Mouse (Mus musculus): ENCODE measurements around the gene Tbc1d5. TPM values are rescaled to one million over a fixed set of nuclear protein-coding genes. Genes with fewer than 3 reads are reported as not detected.
"Not testable (repeated sequence)": the region's sequence is repeated elsewhere in the genome, so short reads cannot be mapped to it uniquely, and the experiment has no call there.

Gene Tbc1d5
- polyA plus RNA-seq, 1 experiment, result 7.2 TPM

GRCm38 (mm10) chr17:50730896-50731295, 448.3 kb downstream of the Tbc1d5 start:
- no peaks in the 10 kb centered on the region for H3K9me3 ChIP-seq
- H3K27me3 ChIP-seq (replicated peaks), result no peaks in the 10 kb centered on the region
- H3K4me3 ChIP-seq (replicated peaks), result no peak overlapping the region
- H3K36me3 ChIP-seq (replicated peaks; ENCODE audit: low read length), result peaks cover 39% of the 10 kb centered on the region
- peaks cover 56% of the 10 kb centered on the region for H3K4me1 ChIP-seq
- TF ChIP-seq FLI1 (IDR thresholded peaks at IDR 0.05; ENCODE audit: low read length) (no peak), GATA1 (IDR thresholded peaks at IDR 0.05; ENCODE audit: borderline replicate concordance, low read length) (no peak)

DNA sequence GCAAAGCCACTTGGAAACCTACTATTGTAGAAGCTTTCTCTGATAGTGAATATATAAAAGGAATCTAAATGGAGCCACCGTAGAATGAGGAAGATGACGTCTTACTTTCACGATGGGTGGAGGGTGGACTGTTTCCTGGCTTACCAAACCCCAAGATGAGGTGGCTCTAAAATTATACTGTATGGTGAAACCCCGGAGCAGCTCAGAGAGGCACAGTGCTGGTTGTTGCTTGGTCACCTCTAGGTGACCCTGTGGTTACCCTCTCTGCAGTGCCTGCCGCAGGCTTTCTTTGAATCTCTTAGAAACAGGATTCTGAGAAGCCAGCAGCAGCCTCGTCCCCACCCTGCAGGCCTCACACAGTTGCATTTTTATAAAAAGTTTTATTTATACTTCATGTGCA, 449.6 kb downstream of the Tbc1d5 start:
- H3K36me3 ChIP-seq (replicated peaks; ENCODE audit: low read length), result peaks cover 26% of the 10 kb centered on the region
- no peaks in the 10 kb centered on the region for H3K27me3 ChIP-seq (replicated peaks)

DNA sequence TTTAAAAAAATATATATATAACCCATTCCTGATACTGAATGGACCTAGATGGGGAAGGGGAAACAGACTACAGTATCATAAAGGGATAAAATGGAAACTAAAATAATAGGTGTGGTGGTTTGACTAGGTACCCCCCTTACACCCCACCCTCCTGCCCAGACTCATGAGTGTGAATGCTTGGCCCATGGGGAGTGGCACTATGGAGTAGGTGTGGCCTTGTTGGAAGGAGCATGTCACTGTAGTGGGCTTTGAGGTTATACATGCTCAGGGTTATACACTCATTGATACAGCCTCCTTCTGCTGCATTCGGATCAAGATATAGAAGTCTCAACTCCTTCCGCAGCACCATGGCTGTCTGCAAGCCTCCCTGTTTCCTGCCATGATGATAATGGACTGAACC, 450.1 kb downstream of the Tbc1d5 start:
- Histone ChIP-seq H3K27me3 (replicated peaks) (no peaks in the 10 kb centered on the region), H3K36me3 (replicated peaks; ENCODE audit: low read length) (peaks cover 20% of the 10 kb centered on the region), H3K9me3 (no peaks in the 10 kb centered on the region), H3K4me3 (replicated peaks) (peak overlapping the region; percentile 66), H3K4me1 (peaks cover 50% of the 10 kb centered on the region)
- TF ChIP-seq FLI1 (IDR thresholded peaks at IDR 0.05; ENCODE audit: low read length) (no peak), GATA1 (IDR thresholded peaks at IDR 0.05; ENCODE audit: borderline replicate concordance, low read length) (no peak)

More for the DNA sequence above, 449.6 kb downstream of the Tbc1d5 start:
- Histone ChIP-seq H3K4me1 (peaks cover 50% of the 10 kb centered on the region), H3K9me3 (no peaks in the 10 kb centered on the region), H3K4me3 (replicated peaks) (peak overlapping the region; percentile 16)
- TF ChIP-seq GATA1 (IDR thresholded peaks at IDR 0.05; ENCODE audit: borderline replicate concordance, low read length) (no peak), FLI1 (IDR thresholded peaks at IDR 0.05; ENCODE audit: low read length) (no peak)

DNA sequence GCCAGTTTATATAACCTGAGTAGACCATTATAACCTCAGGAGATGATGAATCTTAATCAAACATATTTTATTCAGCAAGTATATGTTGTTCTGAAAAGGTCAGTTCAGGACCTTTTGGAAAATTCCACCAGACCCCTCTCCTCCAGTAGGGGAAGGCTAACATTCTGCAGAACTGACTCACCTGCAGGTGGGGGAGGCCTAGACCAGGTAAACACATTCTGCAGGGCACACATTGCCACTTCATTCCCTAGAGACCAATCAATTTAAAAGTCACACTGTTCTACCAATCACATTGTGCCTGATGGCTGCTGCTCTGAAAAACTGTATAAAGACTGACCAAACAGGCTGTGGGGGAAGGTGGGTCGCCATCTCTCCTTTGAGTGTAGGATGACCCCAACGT, 452.9 kb downstream of the Tbc1d5 start:
- peaks cover 36% of the 10 kb centered on the region for H3K4me1 ChIP-seq
- no peaks in the 10 kb centered on the region for H3K36me3 ChIP-seq (replicated peaks; ENCODE audit: low read length)
- no peak overlapping the region for H3K4me3 ChIP-seq (replicated peaks)
- TF ChIP-seq FLI1 (IDR thresholded peaks at IDR 0.05; ENCODE audit: low read length) (no peak), GATA1 (IDR thresholded peaks at IDR 0.05; ENCODE audit: borderline replicate concordance, low read length) (no peak)
- no peaks in the 10 kb centered on the region for H3K27me3 ChIP-seq (replicated peaks)
- H3K9me3 ChIP-seq, result no peaks in the 10 kb centered on the region

DNA sequence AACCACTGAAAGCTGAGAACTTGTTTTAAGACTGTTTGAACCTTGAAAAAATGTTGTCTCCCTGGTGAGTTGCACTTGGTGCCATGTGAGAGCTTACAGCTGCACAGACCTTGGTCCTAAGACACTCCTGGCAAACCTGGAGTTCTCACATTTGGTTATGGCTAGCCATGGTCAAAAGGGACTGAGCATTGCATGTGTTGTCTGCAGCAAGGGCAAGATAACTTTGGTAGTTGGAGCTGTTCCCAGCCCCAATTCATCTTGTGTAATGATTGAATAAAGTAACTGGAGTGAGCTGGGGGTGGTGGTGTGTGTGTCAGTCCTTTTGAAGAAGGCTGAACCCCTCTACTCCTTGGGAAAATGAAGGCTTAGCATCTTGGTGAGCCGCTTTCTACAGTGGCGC, 454.8 kb downstream of the Tbc1d5 start:
- Histone ChIP-seq H3K4me3 (replicated peaks) (no peak overlapping the region), H3K9me3 (no peaks in the 10 kb centered on the region), H3K4me1 (peaks cover 18% of the 10 kb centered on the region), H3K36me3 (replicated peaks; ENCODE audit: low read length) (no peaks in the 10 kb centered on the region), H3K27me3 (replicated peaks) (no peaks in the 10 kb centered on the region)
- TF ChIP-seq FLI1 (IDR thresholded peaks at IDR 0.05; ENCODE audit: low read length) (no peak), GATA1 (IDR thresholded peaks at IDR 0.05; ENCODE audit: borderline replicate concordance, low read length) (no peak)

- Histone ChIP-seq H3K27me3 (replicated peaks) (peaks cover 2% of the 10 kb centered on the region), H3K36me3 (replicated peaks; ENCODE audit: low read length) (no peaks in the 10 kb centered on the region), H3K4me3 (replicated peaks) (peak overlapping the region; percentile 53), H3K4me1 (no peaks in the 10 kb centered on the region), H3K9me3 (peaks cover 20% of the 10 kb centered on the region)
- TF ChIP-seq FLI1 (IDR thresholded peaks at IDR 0.05; ENCODE audit: low read length) (no peak), GATA1 (IDR thresholded peaks at IDR 0.05; ENCODE audit: borderline replicate concordance, low read length) (no peak)
Observed at GRCm38 (mm10) chr17:50717586-50717985, 461.6 kb downstream of the Tbc1d5 start.

GRCm38 (mm10) chr17:50710497-50711222, 468.5 kb downstream of the Tbc1d5 start:
- no peaks in the 10 kb centered on the region for H3K27me3 ChIP-seq (replicated peaks)
- TF ChIP-seq GATA1 (IDR thresholded peaks at IDR 0.05; ENCODE audit: borderline replicate concordance, low read length) (no peak), FLI1 (IDR thresholded peaks at IDR 0.05; ENCODE audit: low read length) (no peak)
- no peak overlapping the region for H3K4me3 ChIP-seq (replicated peaks)
- no peaks in the 10 kb centered on the region for H3K4me1 ChIP-seq
- no peaks in the 10 kb centered on the region for H3K36me3 ChIP-seq (replicated peaks; ENCODE audit: low read length)
- H3K9me3 ChIP-seq, result peaks cover 34% of the 10 kb centered on the region

DNA sequence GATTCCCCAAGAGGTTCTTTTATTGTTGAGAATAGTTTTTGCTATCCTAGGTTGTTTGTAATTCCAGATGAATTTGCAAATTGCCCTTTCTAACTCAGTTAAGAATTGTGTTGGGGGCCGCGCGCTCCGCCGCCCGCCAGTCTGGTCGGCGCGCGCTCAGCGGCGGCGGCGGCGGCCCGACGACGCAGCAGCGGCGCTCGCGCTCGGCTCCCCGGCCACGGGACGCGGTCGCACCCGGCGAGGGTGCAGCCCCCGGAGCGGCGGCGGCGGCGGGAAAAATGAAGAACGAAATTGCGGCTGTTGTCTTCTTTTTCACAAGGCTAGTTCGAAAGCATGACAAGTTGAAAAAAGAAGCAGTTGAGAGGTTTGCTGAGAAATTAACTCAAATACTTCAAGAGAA, 480.7 kb downstream of the Tbc1d5 start:
- not testable (repeated sequence) for H3K4me3 ChIP-seq (replicated peaks); H3K9me3 ChIP-seq; H3K36me3 ChIP-seq (replicated peaks; ENCODE audit: low read length); H3K27me3 ChIP-seq (replicated peaks); H3K4me1 ChIP-seq

DNA sequence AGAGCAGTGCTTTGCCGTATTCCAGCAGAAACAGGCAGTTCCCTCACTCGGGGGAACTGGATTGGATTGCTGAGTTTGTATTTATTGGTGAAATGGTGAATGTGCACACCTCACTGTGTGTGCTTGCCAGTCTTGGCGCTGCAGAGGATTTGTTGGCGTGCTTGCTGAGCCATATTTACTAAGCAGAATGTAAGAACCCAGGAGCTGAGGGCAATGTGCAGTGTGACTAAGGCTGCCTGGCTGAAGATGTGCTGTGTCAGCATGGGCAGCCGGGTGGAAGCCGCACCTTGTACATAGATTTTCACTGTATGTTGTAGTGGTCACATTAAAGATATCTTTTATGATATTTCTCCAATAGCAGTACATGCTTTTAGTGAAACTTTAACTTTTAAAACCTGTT, 491.0 kb downstream of the Tbc1d5 start:
- TF ChIP-seq FLI1 (IDR thresholded peaks at IDR 0.05; ENCODE audit: low read length), result no peak
- no peak for TF ChIP-seq GATA1 (IDR thresholded peaks at IDR 0.05; ENCODE audit: borderline replicate concordance, low read length)
- no peak overlapping the region for H3K4me3 ChIP-seq (replicated peaks)
- H3K36me3 ChIP-seq (replicated peaks; ENCODE audit: low read length), result peaks cover 10% of the 10 kb centered on the region
- no peaks in the 10 kb centered on the region for H3K4me1 ChIP-seq
- no peaks in the 10 kb centered on the region for H3K27me3 ChIP-seq (replicated peaks)
- H3K9me3 ChIP-seq, result no peaks in the 10 kb centered on the region

DNA sequence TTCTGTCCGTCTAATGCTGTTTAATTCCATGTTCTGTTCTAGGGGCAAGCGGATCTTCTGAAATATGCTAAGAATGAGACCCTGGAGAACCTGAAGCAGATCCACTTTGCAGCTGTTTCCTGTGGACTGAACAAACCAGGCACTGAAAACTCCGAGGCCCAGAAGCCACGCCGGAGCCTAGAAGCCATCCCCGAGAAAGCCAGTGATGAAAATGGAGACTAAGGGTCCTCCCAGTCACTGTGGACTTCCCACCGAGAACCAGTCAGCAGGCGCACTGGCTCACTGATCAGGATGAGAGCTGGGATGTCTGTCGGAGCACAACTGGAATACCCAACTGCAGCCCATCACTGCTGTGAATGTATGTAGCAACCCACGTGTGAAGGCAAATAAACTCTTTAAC, 491.5 kb downstream of the Tbc1d5 start:
- Histone ChIP-seq H3K27me3 (replicated peaks) (no peaks in the 10 kb centered on the region), H3K36me3 (replicated peaks; ENCODE audit: low read length) (peaks cover 10% of the 10 kb centered on the region), H3K4me3 (replicated peaks) (no peak overlapping the region), H3K9me3 (no peaks in the 10 kb centered on the region), H3K4me1 (no peaks in the 10 kb centered on the region)
- TF ChIP-seq FLI1 (IDR thresholded peaks at IDR 0.05; ENCODE audit: low read length) (no peak), GATA1 (IDR thresholded peaks at IDR 0.05; ENCODE audit: borderline replicate concordance, low read length) (no peak)

Data from megakaryocyte, embryonic 14.5 days (primary cell).